15 mouse cellular contexts compared by ENCODE assay signal in the genomic region with DNA sequence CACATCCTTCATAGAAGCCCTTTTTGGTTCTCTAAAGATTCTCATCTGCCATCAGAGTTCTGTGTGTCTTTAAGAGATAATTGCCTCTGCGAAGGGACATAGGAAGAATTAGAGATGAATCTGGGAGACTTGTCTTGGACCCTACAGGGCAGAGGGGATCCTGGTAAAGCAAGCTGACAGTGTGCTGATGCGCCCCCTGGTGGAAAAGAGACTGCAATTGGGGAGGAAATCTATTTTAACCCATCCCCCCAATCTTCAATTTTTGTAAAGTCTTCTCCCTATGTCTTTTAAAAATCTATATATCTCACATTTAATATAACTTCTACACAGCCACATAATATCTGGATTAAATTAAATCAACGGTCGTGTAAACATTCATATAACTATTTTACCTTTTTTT. TPM values are rescaled to one million over a fixed set of nuclear protein-coding genes. Genes with fewer than 3 reads are reported as not detected.
DNase-seq lines count a peak whose midpoint lies in the region; ATAC-seq and TF ChIP-seq lines count a peak whose summit lies in the region.
"Not testable (repeated sequence)": the region's sequence is repeated elsewhere in the genome, so short reads cannot be mapped to it uniquely, and the experiment has no call there.
"Had no signal": no experiment of that assay in that cellular context is flagged by ENCODE, and none has a peak within 500 bp of the region (broad histone marks: within the 10 kb centered on the region; RNA-seq: fewer than 3 reads in every experiment).

No protein-coding gene starts in this region.

- ATAC-seq in heart, postnatal 0 days (ENCODE audit: insufficient read depth, low read depth); lung, embryonic 14.5 days (ENCODE audit: insufficient read depth): not testable (repeated sequence)
- 0 out of 2 replicates have a peak, but pooled peaks have one; percentile 33 for ATAC-seq in neutrophil, adult 5-6 weeks (ENCODE audit: extremely low read depth, insufficient number of reproducible peaks, low FRiP score, poor library complexity, severe bottlenecking)

- H3K36me3 ChIP-seq in ES-Bruce4 (ENCODE audit: control insufficient read depth, insufficient read depth, low read length, poor library complexity, severe bottlenecking); heart, postnatal 0 days (replicated peaks; ENCODE audit: control insufficient read depth, insufficient read depth, low read length); lung, embryonic 14.5 days (ENCODE audit: insufficient read depth): not testable (repeated sequence)

- H3K4me2 ChIP-seq in heart, postnatal 0 days (ENCODE audit: low read depth, low read length); lung, embryonic 14.5 days: not testable (repeated sequence)

- peak; percentile 37 for TF ChIP-seq CTCF in ES-Bruce4 (IDR thresholded peaks at IDR 0.05; ENCODE audit: low read depth, low read length)
- TF ChIP-seq CTCF in bone marrow, adult 2 months (IDR thresholded peaks at IDR 0.05; ENCODE audit: control insufficient read depth, insufficient read depth, low read length), result peak; percentile 30; the same call in 1 of the 2 replicates
- TF ChIP-seq CTCF in heart, postnatal 0 days (IDR thresholded peaks at IDR 0.05; ENCODE audit: low read depth), result peak; percentile 32
- TF ChIP-seq CTCF in lung, embryonic 14.5 days (IDR thresholded peaks at IDR 0.05; ENCODE audit: low read depth), result peak; percentile 46

- not testable (repeated sequence) for H3K9ac ChIP-seq in ES-Bruce4 (ENCODE audit: low read depth, poor library complexity, severe bottlenecking); heart, postnatal 0 days (replicated peaks; ENCODE audit: low read depth, low read length); lung, embryonic 14.5 days

- H3K4me1 ChIP-seq in ES-Bruce4 (ENCODE audit: control insufficient read depth, insufficient read depth, low read length); bone marrow, adult 2 months (ENCODE audit: control insufficient read depth, insufficient read depth, low read length); heart, postnatal 0 days (ENCODE audit: control insufficient read depth, insufficient read depth); lung, embryonic 14.5 days (ENCODE audit: insufficient read depth): not testable (repeated sequence)

- not testable (repeated sequence) for H3K9me3 ChIP-seq in ES-Bruce4 (replicated peaks; ENCODE audit: control insufficient read depth, insufficient read depth, low read length, poor library complexity, severe bottlenecking); heart, postnatal 0 days (replicated peaks; ENCODE audit: control insufficient read depth, low read length); lung, embryonic 14.5 days (ENCODE audit: low read depth, low read length)

- not testable (repeated sequence) for H3K27me3 ChIP-seq in ES-Bruce4 (ENCODE audit: control insufficient read depth, insufficient read depth, low read length, poor library complexity, severe bottlenecking); heart, postnatal 0 days (ENCODE audit: control insufficient read depth, insufficient read depth, low read length); lung, embryonic 14.5 days (ENCODE audit: insufficient read depth, low read length)

- TF ChIP-seq POLR2A in ES-Bruce4 (IDR thresholded peaks at IDR 0.05; ENCODE audit: insufficient read depth, low read length); bone marrow, adult 2 months (IDR thresholded peaks at IDR 0.05; ENCODE audit: borderline replicate concordance, control insufficient read depth, low read depth, low read length): not testable (repeated sequence)

- 63% methylated on average over 4 of the region's 4 CpGs for WGBS in bone marrow, adult 2 months
- 60% methylated on average over 4 of the region's 4 CpGs for WGBS in heart, postnatal 0 days
- WGBS in lung, embryonic 14.5 days, result 54% methylated on average over 4 of the region's 4 CpGs

- peak; percentile 24 for DNase-seq in 416B (ENCODE audit: low read depth)
- not testable (repeated sequence) for DNase-seq in heart, postnatal 0 days (ENCODE audit: low spot score)
- peak; percentile 16 for DNase-seq in kidney, postnatal 10 days
- DNase-seq in lung, embryonic 14.5 days, result peak; percentile 31
- peak; percentile 26 for DNase-seq in thymus, postnatal 14 days

- not testable (repeated sequence) for TF ChIP-seq EP300 in ES-Bruce4 (IDR thresholded peaks at IDR 0.05; ENCODE audit: insufficient read depth, low read depth, low read length); heart, postnatal 0 days (IDR thresholded peaks at IDR 0.05; ENCODE audit: low read depth)

- H3K27ac ChIP-seq in ES-Bruce4 (ENCODE audit: insufficient read depth, low read length); bone marrow, adult 2 months (ENCODE audit: control insufficient read depth, insufficient read depth, low read depth, low read length, poor library complexity); heart, postnatal 0 days (ENCODE audit: low read depth); lung, embryonic 14.5 days (ENCODE audit: low read depth): not testable (repeated sequence)

- H3K4me3 ChIP-seq in ES-Bruce4 (ENCODE audit: low read depth, low read length); bone marrow, adult 2 months (replicated peaks; ENCODE audit: control insufficient read depth, low read depth, low read length); heart, postnatal 0 days (ENCODE audit: low read depth, low read length); lung, embryonic 14.5 days (ENCODE audit: low read depth, low read length): not testable (repeated sequence)

RNA-seq across cellular contexts. Expression of a gene that starts 11.3 kb away (rescaled TPM):
- not detected in 2 replicates for polyA plus RNA-seq in ES-Bruce4 (2011; ENCODE audit: insufficient read depth, insufficient read length, low read depth, missing spikeins)
- not detected in 2 replicates for polyA plus RNA-seq in bone marrow, adult 2 months (2011; ENCODE audit: insufficient read depth, insufficient read length, low replicate concordance, missing spikeins)
- total RNA-seq in heart, postnatal 0 days (2014; rRNA removed; ENCODE audit: low replicate concordance), result 0.58 and 1.3 TPM in 2 replicates
- polyA plus RNA-seq in heart, postnatal 0 days (2015; fragmentation: Nextera tagmentation; extraction: Ambion mirVana), result 0.65 and 1.7 TPM in 2 replicates
- 0.38 and 0.53 TPM in 2 replicates for polyA plus RNA-seq in lung, embryonic 14.5 days (2014; fragmentation: Nextera tagmentation; extraction: Ambion mirVana)
- not detected in 2 replicates for total RNA-seq in neutrophil, adult 5-6 weeks (2017)
- total RNA-seq: adrenal gland, adult 18-20 months; gastrocnemius, postnatal 14 days; left cerebral cortex, postnatal 10 days had no signal
- polyA plus RNA-seq: forebrain, embryonic 11.5 days; hindbrain, embryonic 12.5 days; macrophage; midbrain, embryonic 14.5 days had no signal

RNA-seq across cellular contexts. Expression of a gene that starts 13.8 kb away (rescaled TPM):
- polyA plus RNA-seq in ES-Bruce4 (2011; ENCODE audit: insufficient read depth, insufficient read length, low read depth, missing spikeins), result not detected in 2 replicates
- not detected in 2 replicates for polyA plus RNA-seq in bone marrow, adult 2 months (2011; ENCODE audit: insufficient read depth, insufficient read length, low replicate concordance, missing spikeins)
- 16.8 and 22.5 TPM in 2 replicates for total RNA-seq in heart, postnatal 0 days (2014; rRNA removed; ENCODE audit: low replicate concordance)
- polyA plus RNA-seq in heart, postnatal 0 days (2015; fragmentation: Nextera tagmentation; extraction: Ambion mirVana), result 3.2 and 3.7 TPM in 2 replicates
- polyA plus RNA-seq in lung, embryonic 14.5 days (2014; fragmentation: Nextera tagmentation; extraction: Ambion mirVana), result 3.1 and 3.3 TPM in 2 replicates
- total RNA-seq in neutrophil, adult 5-6 weeks (2017), result not detected in 2 replicates
- polyA plus RNA-seq: macrophage had no signal
